Mouse (Mus musculus) forebrain, embryonic 15.5 days (tissue): ENCODE data around the gene Slc4a4. TPM values are rescaled to one million over a fixed set of nuclear protein-coding genes. Genes with fewer than 3 reads are reported as not detected.

Experiments used
- ATAC-seq: fragments of 200-750 bp; cut with Nextera tagmentation; replicated peaks from 2 replicates; pipeline ENCODE4 v1.8.0; 2017; ENCODE audit warnings: mild to moderate bottlenecking, moderate TSS enrichment, moderate library complexity
- H3K27ac ChIP-seq: fragments of 300-500 bp; sonication (generic); replicated peaks from 2 replicates; pipeline ENCODE4 v1.5.1; 2015; ENCODE audit warnings: mild to moderate bottlenecking, inconsistent platforms
- H3K27me3 ChIP-seq: fragments of 300-500 bp; sonication (generic); 2 replicates; pipeline ENCODE4 v1.6.1; 2015; ENCODE audit warnings: inconsistent platforms
- H3K36me3 ChIP-seq: fragments of 300-500 bp; sonication (generic); 2 replicates; pipeline ENCODE4 v1.6.1; 2015; ENCODE audit warnings: mild to moderate bottlenecking, inconsistent platforms
- H3K4me1 ChIP-seq: fragments of 300-500 bp; sonication (generic); 2 replicates; pipeline ENCODE4 v1.6.1; 2015; ENCODE audit warnings: inconsistent platforms
- H3K4me2 ChIP-seq: fragments of 300-500 bp; sonication (generic); replicated peaks from 2 replicates; pipeline ENCODE4 v1.6.1; 2015; ENCODE audit warnings: mild to moderate bottlenecking, inconsistent platforms
- H3K4me3 ChIP-seq: fragments of 300-500 bp; sonication (generic); 2 replicates; pipeline ENCODE4 v1.5.1; 2015; ENCODE audit warnings: mild to moderate bottlenecking, inconsistent platforms
- H3K9ac ChIP-seq: fragments of 300-500 bp; sonication (generic); replicated peaks from 2 replicates; pipeline ENCODE4 v1.6.1; 2015; ENCODE audit warnings: mild to moderate bottlenecking, inconsistent platforms
- H3K9me3 ChIP-seq: fragments of 300-500 bp; sonication (generic); 2 replicates; pipeline ENCODE4 v1.6.1; 2016; ENCODE audit warnings: inconsistent platforms
- WGBS: fragments of 180-500 bp; shearing (Covaris S2); methylation state at CpG from one replicate; pipeline ENCODE4 v1.1.7; 2015; ENCODE audit warnings: mixed read lengths; 5-methylcytosine and 5-hydroxymethylcytosine counted together
- polyA plus RNA-seq: library from polyadenylated mRNA; unstranded; fragments of >200 nt; fragmentation: Nextera tagmentation; extraction: Ambion mirVana; gene quantifications from 2 replicates; pipeline ENCODE4 v1.2.1, GENCODE M21; 2015

Slc4a4 gene
- polyA plus RNA-seq, 1 experiment from 2014 or later: 4.1 TPM

DNA sequence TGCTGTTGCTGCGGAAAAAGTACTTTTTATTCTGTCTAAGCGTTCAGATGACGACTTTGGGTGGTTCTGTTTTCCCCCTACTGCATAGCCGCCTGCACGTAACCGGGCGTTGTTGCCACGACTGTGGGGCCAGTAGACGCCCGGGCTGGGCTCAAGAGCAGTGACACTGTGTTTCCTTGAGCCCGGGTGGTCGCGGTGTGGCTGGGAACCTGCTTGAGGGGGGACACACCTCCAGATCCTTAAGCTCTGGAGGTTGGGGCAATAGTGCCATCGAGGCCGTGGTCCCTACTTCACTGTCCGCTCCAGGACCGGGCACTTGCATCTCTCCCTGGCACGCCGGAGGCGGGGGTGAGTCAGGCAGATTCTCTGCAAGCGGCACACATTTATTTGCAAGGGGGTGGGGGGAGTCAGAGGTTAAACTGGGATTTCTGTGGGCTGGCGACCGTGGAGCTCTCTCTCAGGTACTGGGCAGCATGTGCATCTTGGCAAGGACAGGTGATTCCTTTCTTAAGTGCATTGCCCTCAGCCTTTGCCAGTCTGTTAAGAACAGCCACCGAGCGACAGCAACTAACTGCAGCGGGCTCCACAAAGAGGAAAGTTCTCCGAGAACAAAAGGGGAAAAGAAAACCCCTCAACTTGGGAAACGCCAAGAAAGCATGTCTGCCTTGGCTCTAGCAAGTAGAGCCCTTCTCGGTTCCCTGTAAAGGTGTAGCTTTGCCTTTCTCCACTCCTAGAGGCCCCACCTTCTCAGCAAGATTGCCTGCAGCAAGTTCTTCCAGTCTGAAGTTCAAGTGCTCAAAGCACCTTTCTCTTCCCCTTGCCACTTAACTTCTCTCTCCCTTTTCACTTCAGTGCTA, 1.2 kb downstream of the Slc4a4 start:
- H3K4me2 ChIP-seq: peak overlapping the region; percentile 97
- no peak overlapping the region for H3K27ac ChIP-seq
- no peaks in the 10 kb centered on the region for H3K36me3 ChIP-seq
- under 1% methylated on average over 29 of the region's 29 CpGs for WGBS
- peak; percentile 53 for ATAC-seq
- peak overlapping the region; percentile 67 for H3K9ac ChIP-seq
- H3K4me1 ChIP-seq: peaks cover 27% of the 10 kb centered on the region
- H3K9me3 ChIP-seq: no peaks in the 10 kb centered on the region
- H3K27me3 ChIP-seq: no peaks in the 10 kb centered on the region
- peak overlapping the region; percentile 70 for H3K4me3 ChIP-seq

- Histone ChIP-seq H3K4me2 (peak overlapping the region; percentile 97), H3K9ac (0 out of 2 replicates have a peak overlapping the region, but pooled peaks have one; percentile 10), H3K4me1 (peaks cover 27% of the 10 kb centered on the region), H3K9me3 (no peaks in the 10 kb centered on the region), H3K27ac (no peak overlapping the region), H3K4me3 (peak overlapping the region; percentile 70), H3K36me3 (no peaks in the 10 kb centered on the region), H3K27me3 (no peaks in the 10 kb centered on the region)
- WGBS: 26% methylated on average over 8 of the region's 8 CpGs
- ATAC-seq: no peak
Measured at GRCm38 (mm10) chr5:88888413-88888700, 1.7 kb downstream of the Slc4a4 start.

DNA sequence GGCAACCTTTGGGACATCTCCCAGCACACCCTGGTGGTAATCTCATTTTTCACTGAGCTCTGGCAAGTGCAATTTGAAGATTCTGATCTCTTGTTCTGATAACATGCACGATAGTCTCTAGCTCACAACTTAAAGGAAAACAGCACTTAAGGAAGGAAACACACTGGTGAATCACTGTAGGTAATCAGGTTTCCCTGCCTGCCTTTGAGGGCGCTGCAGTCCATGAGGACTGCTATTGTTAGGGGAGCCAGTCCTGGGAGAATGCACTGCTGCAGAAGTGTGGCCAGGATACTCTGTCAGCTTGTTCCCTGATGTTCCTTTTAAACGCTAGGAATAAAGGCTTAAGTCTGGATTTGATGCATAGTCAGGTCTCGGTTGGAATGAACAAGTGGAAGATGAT, 2.7 kb downstream of the Slc4a4 start:
- no peaks in the 10 kb centered on the region for H3K36me3 ChIP-seq
- no peak overlapping the region for H3K27ac ChIP-seq
- no peaks in the 10 kb centered on the region for H3K27me3 ChIP-seq
- WGBS: 18% methylated on average over 4 of the region's 4 CpGs
- H3K4me1 ChIP-seq: peaks cover 27% of the 10 kb centered on the region
- no peaks in the 10 kb centered on the region for H3K9me3 ChIP-seq
- ATAC-seq: no peak
- no peak overlapping the region for H3K4me3 ChIP-seq
- no peak overlapping the region for H3K9ac ChIP-seq
- no peak overlapping the region for H3K4me2 ChIP-seq

DNA sequence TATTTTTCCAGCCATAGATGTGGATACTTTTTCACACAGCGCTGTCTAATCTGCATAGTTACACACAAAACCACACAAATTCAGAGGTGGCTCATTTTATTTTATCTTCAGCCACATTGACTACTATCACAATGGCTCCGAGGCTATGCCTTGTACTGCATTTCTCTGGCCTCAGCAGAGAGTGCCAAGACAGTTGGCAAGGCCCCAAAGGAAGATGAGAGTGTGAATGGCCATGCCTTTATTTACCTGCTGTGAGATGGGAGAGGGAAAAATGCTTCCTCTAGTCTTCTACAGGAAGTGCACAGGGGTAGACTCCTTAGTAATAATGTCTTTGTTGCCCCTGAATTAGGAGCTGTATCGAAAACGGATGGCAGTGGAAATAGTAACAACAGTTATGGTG, 3.5 kb downstream of the Slc4a4 start:
- Histone ChIP-seq H3K9ac (no peak overlapping the region), H3K4me3 (no peak overlapping the region), H3K36me3 (no peaks in the 10 kb centered on the region), H3K27ac (no peak overlapping the region), H3K4me1 (peaks cover 27% of the 10 kb centered on the region), H3K27me3 (no peaks in the 10 kb centered on the region), H3K9me3 (no peaks in the 10 kb centered on the region), H3K4me2 (no peak overlapping the region)
- WGBS: 71% methylated on average over 4 of the region's 4 CpGs
- no peak for ATAC-seq

GRCm38 (mm10) chr5:88896574-88896973, 10.0 kb downstream of the Slc4a4 start:
- Histone ChIP-seq H3K9ac (no peak overlapping the region), H3K27ac (no peak overlapping the region), H3K4me1 (no peaks in the 10 kb centered on the region), H3K36me3 (no peaks in the 10 kb centered on the region), H3K4me2 (no peak overlapping the region), H3K4me3 (no peak overlapping the region), H3K9me3 (no peaks in the 10 kb centered on the region), H3K27me3 (no peaks in the 10 kb centered on the region)
- WGBS: 95% methylated on average over 6 of the region's 6 CpGs
- ATAC-seq: no peak

DNA sequence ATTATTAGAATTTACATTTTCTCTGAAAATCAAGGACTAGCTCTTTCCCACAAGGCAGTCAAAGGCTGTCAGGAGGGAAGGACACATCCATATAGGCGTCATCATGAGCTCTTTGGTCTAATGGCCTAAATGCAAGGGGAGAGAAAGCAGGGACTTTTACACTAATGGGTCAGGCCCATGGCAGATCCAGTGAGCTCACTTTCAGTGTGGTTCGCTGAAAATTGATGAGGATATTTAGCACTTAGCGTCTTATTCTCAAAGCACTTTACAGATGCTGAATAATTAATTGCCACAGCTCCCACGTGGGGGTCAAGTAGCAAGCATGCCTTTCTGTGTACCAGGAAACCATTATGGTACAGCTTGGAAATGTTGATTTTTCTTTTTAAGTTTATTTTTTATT, 16.5 kb downstream of the Slc4a4 start:
- no peak overlapping the region for H3K4me3 ChIP-seq
- H3K9me3 ChIP-seq: no peaks in the 10 kb centered on the region
- no peak overlapping the region for H3K4me2 ChIP-seq
- no peaks in the 10 kb centered on the region for H3K27me3 ChIP-seq
- no peaks in the 10 kb centered on the region for H3K36me3 ChIP-seq
- H3K9ac ChIP-seq: no peak overlapping the region
- no peak overlapping the region for H3K27ac ChIP-seq
- no peak for ATAC-seq
- no peaks in the 10 kb centered on the region for H3K4me1 ChIP-seq
- WGBS: 50% methylated on average over 4 of the region's 4 CpGs

DNA sequence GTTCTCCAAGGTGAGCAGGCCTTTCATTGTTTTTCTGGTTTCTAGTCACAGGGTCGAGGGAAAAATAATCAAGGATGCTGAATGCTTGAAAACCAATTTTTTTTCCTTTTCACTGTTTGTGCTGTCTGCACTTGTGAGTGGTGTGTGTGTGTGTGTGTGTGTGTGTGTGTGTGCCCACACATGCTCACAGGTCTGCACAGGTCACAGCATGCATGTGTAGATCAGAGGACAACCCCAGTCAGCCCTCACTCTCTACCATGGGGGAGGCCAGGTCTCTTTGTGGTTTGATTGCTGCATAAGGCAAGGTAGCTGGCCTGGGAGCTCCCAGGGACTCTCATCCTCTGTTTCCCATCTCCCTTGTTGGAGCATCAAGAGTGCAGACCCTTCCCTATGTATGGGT, 16.9 kb downstream of the Slc4a4 start:
- Histone ChIP-seq H3K4me3 (no peak overlapping the region), H3K4me2 (no peak overlapping the region), H3K27ac (no peak overlapping the region), H3K9ac (no peak overlapping the region), H3K9me3 (no peaks in the 10 kb centered on the region), H3K4me1 (no peaks in the 10 kb centered on the region), H3K27me3 (no peaks in the 10 kb centered on the region), H3K36me3 (no peaks in the 10 kb centered on the region)
- ATAC-seq: no peak
- WGBS: 32% methylated on average over 1 of the region's 1 CpGs

- no peak overlapping the region for H3K9ac ChIP-seq
- no peak for ATAC-seq
- WGBS: 79% methylated on average over 7 of the region's 7 CpGs
- no peak overlapping the region for H3K4me3 ChIP-seq
- H3K9me3 ChIP-seq: no peaks in the 10 kb centered on the region
- H3K4me1 ChIP-seq: no peaks in the 10 kb centered on the region
- H3K27me3 ChIP-seq: no peaks in the 10 kb centered on the region
- H3K4me2 ChIP-seq: no peak overlapping the region
- H3K27ac ChIP-seq: no peak overlapping the region
- H3K36me3 ChIP-seq: no peaks in the 10 kb centered on the region
Measured at GRCm38 (mm10) chr5:88904841-88905240, 18.2 kb downstream of the Slc4a4 start.

GRCm38 (mm10) chr5:88907615-88908014, 21.0 kb downstream of the Slc4a4 start:
- no peak overlapping the region for H3K4me3 ChIP-seq
- no peak for ATAC-seq
- H3K36me3 ChIP-seq: no peaks in the 10 kb centered on the region
- H3K9me3 ChIP-seq: no peaks in the 10 kb centered on the region
- no peaks in the 10 kb centered on the region for H3K4me1 ChIP-seq
- 98% methylated on average over 3 of the region's 3 CpGs for WGBS
- H3K27me3 ChIP-seq: no peaks in the 10 kb centered on the region
- H3K4me2 ChIP-seq: no peak overlapping the region
- no peak overlapping the region for H3K27ac ChIP-seq
- no peak overlapping the region for H3K9ac ChIP-seq

DNA sequence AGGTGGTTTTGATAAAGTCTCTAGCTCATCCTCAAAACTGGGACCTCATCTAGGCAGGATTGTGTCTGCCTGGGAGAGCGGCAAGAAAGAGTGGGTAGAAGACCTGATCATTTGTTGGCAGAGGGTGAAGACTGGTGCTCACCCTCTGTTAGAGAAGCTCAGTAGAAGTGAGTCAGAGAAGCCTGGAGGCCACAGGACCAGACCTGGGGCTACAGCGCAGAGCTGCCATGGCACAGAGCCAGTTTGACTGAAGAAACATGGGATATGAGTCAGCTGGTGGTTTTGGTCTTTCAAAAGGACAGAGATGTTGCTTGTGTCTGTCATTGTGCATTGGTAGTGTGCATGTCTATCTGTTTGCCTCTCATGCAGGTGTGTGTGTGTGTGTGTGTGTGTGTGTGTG, 26.0 kb downstream of the Slc4a4 start:
- Histone ChIP-seq H3K9me3 (no peaks in the 10 kb centered on the region), H3K36me3 (no peaks in the 10 kb centered on the region), H3K4me3 (no peak overlapping the region), H3K27ac (no peak overlapping the region), H3K4me2 (no peak overlapping the region), H3K27me3 (no peaks in the 10 kb centered on the region), H3K4me1 (no peaks in the 10 kb centered on the region), H3K9ac (no peak overlapping the region)
- ATAC-seq: no peak
- WGBS: 95% methylated on average over 2 of the region's 2 CpGs

DNA sequence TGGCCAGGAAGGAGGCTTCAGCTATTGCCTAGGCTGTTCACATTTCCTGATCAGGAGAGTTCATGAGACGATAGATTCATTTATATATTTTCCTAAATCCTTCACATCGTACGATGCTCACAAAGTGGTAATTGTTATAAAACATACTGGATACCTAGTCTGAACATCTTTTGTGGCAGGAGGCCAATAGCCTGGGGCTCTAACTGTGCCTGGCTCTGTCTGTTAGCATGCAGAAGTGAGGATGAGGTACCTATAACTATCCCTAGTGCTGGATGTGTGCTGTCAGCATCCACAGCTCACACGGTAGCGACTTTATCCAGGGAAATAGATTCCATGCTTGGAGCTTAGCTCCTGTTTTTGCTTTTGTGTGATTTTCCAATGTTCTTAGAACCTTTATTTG, 28.5 kb downstream of the Slc4a4 start:
- H3K4me3 ChIP-seq: no peak overlapping the region
- H3K9ac ChIP-seq: no peak overlapping the region
- H3K4me1 ChIP-seq: no peaks in the 10 kb centered on the region
- ATAC-seq: no peak
- H3K4me2 ChIP-seq: no peak overlapping the region
- WGBS: 90% methylated on average over 5 of the region's 5 CpGs
- H3K36me3 ChIP-seq: no peaks in the 10 kb centered on the region
- H3K9me3 ChIP-seq: no peaks in the 10 kb centered on the region
- H3K27me3 ChIP-seq: no peaks in the 10 kb centered on the region
- no peak overlapping the region for H3K27ac ChIP-seq

- Histone ChIP-seq H3K9ac (no peak overlapping the region), H3K4me1 (no peaks in the 10 kb centered on the region), H3K36me3 (no peaks in the 10 kb centered on the region), H3K4me3 (no peak overlapping the region), H3K9me3 (no peaks in the 10 kb centered on the region), H3K4me2 (no peak overlapping the region), H3K27ac (no peak overlapping the region), H3K27me3 (no peaks in the 10 kb centered on the region)
- 80% methylated on average over 9 of the region's 9 CpGs for WGBS
- ATAC-seq: no peak
Measured at GRCm38 (mm10) chr5:88916501-88916971, 29.9 kb downstream of the Slc4a4 start.

DNA sequence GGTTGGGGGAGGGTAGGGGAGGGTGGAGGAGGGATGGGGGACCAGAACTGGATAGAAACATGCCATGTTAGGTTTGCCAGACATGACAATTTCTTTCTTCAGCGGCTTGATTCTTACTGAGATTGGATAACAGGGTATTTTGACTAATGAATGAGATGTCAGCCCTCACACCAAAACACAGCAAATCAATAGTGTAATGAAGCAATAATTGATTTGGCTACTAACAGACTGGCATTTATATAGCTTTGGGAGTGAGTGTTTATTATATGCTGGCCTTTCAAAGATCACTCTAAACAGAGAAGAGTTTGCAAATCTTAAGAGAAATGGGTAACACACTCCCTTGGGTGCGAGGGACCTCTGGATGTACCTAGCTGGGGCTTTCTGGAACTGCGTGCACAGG, 30.6 kb downstream of the Slc4a4 start:
- H3K4me2 ChIP-seq: no peak overlapping the region
- no peaks in the 10 kb centered on the region for H3K27me3 ChIP-seq
- 90% methylated on average over 3 of the region's 3 CpGs for WGBS
- no peaks in the 10 kb centered on the region for H3K9me3 ChIP-seq
- no peaks in the 10 kb centered on the region for H3K36me3 ChIP-seq
- no peak overlapping the region for H3K27ac ChIP-seq
- no peak overlapping the region for H3K9ac ChIP-seq
- H3K4me1 ChIP-seq: no peaks in the 10 kb centered on the region
- H3K4me3 ChIP-seq: no peak overlapping the region
- ATAC-seq: no peak
